Mouse (Mus musculus) monocyte, adult 5-6 weeks (primary cell): ENCODE results near the gene Stfa3. TPM values are rescaled to one million over a fixed set of nuclear protein-coding genes. Genes with fewer than 3 reads are reported as not detected.
A peak's percentile ranks its signal among the peaks of the same experiment; 100 is the strongest.
"Not testable (repeated sequence)": the region's sequence is repeated elsewhere in the genome, so short reads cannot be mapped to it uniquely, and the experiment has no call there.

ENCODE experiments used
- ATAC-seq: fragments of 153-309, 156-312 bp; replicated peaks from 2 replicates; pipeline ENCODE4 v1.8.0; 2017; ENCODE audit warnings: mild to moderate bottlenecking; ENCODE audit not compliant: low TSS enrichment, insufficient number of reproducible peaks, severe bottlenecking, poor library complexity, low FRiP score
- total RNA-seq: library from RNA; stranded (forward); fragments of 200-1000, 200-491, 200-594 nt; gene quantifications from 3 replicates; pipeline ENCODE4 v1.2.3, GENCODE M21; 2017

Stfa3 gene
- not detected in 3 replicates for total RNA-seq

DNA sequence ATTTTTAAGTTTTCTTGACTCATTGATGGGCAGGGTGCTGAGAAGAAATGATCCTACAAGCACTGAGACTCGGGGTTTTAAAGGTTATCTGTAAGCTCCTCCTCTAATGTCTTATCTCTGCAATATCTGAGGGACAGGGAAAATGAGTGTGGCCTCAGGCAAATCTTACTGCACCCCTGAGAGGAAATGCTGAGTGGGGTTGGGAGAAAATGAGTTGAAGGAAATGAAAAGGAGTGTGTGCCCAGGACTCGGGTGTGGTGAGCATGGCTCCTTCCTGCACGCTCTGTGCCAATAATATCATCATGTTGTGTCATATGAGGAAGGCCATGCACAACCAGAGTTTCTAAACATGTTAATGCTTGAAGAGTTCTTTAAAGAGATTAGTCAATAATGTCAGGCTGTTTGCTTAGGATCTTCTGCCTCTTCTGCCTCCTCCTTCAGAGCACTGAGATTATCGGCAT, at the start of gene Stfa3:
Gene Stfa3, minus strand, starts transcription at position 51 of the 461 bp plus-strand sequence.
- 0 out of 2 replicates have a peak, but pooled peaks have one; percentile 40 for ATAC-seq

GRCm38 (mm10) chr16:36502286-36502685, 47.1 kb upstream of the Stfa3 start:
- no peak; the same call in 1 of the 2 replicates for ATAC-seq

DNA sequence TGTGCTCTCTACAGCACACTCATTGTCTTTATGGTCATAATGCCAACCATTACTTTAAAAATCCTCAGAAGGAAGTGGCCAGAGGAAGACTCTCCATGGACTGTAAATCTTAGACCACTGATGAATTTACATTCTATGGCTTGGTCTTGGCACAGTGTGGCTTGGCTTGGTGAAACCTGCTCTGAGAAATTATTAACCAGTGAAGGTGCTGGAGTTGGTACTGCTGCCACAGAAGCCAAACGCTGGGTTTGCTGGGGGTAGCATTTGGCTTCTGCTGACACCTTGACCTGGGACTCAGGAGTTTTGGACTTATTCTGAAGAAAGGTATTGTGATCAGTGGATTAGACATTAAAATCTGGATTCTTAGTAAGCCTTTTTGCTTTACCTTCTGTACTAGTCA, 37.2 kb upstream of the Stfa3 start:
- ATAC-seq: no peak

DNA sequence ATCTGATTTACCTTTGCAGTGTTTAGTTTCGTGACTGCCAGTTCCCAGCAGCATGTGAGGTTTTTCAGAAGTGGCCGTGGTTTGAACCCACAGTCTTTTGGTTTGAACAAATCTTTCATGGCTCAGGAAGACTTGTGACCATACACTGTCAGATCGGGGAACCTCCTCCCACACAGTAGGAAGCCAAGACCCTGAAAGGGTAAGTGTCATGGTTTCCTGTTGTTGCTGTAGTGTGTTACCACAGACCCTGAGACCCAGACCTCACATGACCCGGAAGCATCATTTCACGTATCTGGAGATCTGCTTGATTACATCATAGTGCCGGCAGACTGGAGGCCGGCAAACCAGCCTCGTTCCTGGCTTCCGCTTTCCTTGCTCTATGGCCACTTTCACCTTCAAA, 21.7 kb upstream of the Stfa3 start:
- peak; percentile 93 for ATAC-seq

DNA sequence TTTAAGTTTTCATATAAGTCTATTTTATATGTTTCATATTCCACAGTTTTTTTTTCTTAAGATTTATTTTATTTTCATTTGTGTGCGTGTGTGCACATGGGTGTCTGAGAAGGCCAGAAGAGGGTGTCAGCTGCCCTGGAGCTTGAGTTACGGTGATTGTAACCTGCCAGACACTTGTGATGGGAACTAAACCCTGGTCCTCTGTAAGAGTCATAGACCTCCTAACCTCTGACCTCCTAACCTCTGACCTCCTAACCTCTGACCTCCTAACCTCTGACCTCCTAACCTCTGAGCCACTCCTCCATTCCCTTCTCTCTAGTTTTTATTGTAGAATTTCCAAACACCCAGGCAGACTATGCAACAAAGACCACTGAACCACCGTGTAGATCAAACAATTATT, 20.3 kb upstream of the Stfa3 start:
- ATAC-seq: no peak

DNA sequence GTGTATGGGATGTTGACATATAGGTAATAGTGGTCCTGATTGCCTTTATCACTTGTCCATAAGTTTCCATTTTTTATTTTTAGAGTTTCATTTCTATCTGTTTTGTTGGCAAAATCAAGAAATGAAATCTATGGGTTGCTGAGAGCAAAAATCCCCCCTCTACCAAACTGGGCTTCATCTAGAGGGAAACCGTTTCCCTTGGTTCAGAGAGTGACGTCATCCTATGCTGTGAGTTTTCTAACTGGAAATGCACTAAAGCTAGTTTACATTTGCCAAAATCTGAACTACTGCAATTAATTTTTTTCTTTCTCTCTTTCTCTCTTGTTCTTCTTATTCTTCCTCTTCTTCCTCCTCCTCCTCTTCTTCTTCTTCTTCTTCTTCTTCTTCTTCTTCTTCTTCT, 19.7 kb upstream of the Stfa3 start:
- no peak for ATAC-seq

DNA sequence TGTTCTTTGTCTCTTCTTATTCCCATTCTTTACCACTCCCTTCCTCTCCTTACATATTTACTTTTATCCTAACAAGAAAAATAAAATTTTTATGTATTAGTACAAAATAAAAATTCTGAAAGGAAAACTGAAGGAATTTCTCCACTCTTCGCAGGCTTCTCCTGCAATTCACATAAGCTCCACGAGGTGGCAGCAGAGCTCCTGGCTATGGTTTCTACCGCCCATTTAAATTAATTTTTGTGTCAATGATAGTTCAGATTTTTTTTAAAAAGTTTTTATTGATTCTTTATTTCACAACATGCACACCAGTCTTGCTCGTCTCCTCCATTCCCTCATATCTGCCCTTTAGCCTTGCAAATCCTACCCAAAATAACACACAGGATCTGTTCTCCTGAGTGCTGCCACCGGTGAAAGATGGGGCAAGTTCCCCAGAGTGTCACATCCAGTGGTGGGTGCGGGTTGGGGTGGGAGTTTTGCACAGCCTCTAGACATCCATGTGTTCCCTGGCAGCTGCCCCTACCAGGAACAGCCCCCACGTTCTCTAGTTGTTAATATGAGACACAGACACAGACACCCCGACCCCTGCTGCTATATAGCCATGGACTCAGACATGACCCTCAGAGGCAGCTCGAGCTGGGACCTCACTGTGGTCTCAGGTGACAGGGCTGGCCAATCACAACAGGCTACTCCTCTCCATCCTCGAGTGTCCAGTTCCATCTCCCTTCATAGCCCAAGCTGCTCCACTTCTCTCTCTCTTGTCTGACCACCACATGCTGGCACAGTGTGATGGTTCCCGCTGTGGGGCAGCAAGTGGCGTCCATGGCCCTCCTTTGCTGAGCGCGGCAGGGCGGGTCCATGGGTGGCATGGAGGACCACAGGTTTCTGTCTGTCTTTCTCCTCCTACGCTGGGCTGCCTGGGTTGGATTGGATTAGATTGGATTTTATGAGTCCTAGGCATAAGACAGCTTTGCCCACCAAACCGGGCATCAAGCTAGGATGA, 18.3 kb upstream of the Stfa3 start:
- ATAC-seq: no peak

GRCm38 (mm10) chr16:36471066-36471633, 16.0 kb upstream of the Stfa3 start:
- ATAC-seq: no peak

DNA sequence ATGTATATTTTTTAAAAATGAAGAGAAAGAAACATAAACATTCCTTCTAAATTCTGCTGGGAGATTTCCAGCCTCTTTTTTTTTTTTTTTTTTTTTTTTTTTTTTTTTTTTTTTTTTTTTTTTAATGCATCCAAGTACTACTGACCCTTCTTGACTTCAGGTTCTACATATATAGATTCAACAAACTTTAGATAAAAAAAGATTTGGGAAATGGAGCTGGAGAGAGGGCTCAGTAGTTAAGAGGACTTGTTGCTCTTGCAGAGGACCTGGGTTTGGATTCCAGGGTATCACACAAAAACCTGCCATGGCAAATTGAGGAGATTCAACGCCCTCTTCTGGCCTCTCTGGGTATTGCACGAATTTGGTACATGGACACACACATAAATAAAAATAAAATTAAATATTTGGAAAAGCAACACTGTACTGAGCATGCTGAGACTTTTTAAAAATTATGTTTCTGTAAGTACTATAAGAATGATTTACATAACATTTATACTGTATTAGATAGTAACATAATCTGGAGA, 14.8 kb upstream of the Stfa3 start:
- no peak for ATAC-seq

DNA sequence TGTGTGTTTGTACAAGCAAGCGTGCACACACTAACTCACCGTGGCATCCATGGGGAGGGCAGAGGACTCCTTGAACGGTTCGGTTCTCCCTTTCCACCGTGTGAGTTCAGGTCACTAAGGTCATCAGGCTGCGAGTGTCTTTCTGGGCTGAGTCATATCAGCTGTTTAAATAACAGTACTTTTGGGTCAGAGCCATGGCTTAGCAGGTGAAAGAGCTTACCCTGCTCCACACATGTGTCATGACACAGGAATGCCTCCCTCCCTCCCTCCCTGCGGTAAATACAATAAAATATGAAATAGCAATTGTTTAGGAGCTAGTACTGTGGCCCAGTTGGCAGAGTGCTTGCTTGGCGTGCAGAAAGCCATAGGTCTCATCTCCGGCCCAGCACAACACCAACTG, 14.2 kb upstream of the Stfa3 start:
- no peak for ATAC-seq

- no peak for ATAC-seq
These were observed 13.7 kb upstream of the Stfa3 start for GRCm38 (mm10) chr16:36468862-36469261.

GRCm38 (mm10) chr16:36467936-36468335, 12.7 kb upstream of the Stfa3 start:
- ATAC-seq: no peak

- no peak for ATAC-seq
These were observed 10.2 kb upstream of the Stfa3 start for GRCm38 (mm10) chr16:36465436-36465835.

- ATAC-seq: no peak
These were observed 8.9 kb upstream of the Stfa3 start for GRCm38 (mm10) chr16:36464076-36464475.

GRCm38 (mm10) chr16:36460426-36460825, 5.2 kb upstream of the Stfa3 start:
- no peak for ATAC-seq

- not testable (repeated sequence) for ATAC-seq
These were observed 34.2 kb downstream of the Stfa3 start for GRCm38 (mm10) chr16:36420979-36421378.

- no peak for ATAC-seq
These were observed 46.8 kb downstream of the Stfa3 start, which contains the start of gene Stfa2 for GRCm38 (mm10) chr16:36408357-36408756. TSS of gene Stfa2 (minus strand) at chr16:36408457.
